In genomic region chr6:3512611-3513010, GRCm38 (mm10) we compare ENCODE assay signal across 11 mouse cellular contexts. TPM values are rescaled to one million over a fixed set of nuclear protein-coding genes. Genes with fewer than 3 reads are reported as not detected.
DNase-seq lines count a peak whose midpoint lies in the region; ATAC-seq and TF ChIP-seq lines count a peak whose summit lies in the region.
"Had no signal": no experiment of that assay in that cellular context is flagged by ENCODE, and none has a peak within 500 bp of the region (broad histone marks: within the 10 kb centered on the region; RNA-seq: fewer than 3 reads in every experiment).

No protein-coding gene starts in this region.

- 0 out of 2 replicates have a peak, but pooled peaks cover 4% of the 10 kb centered on the region for H3K36me3 ChIP-seq in hindbrain, embryonic 15.5 days
- H3K36me3 ChIP-seq in midbrain, postnatal 0 days (ENCODE audit: insufficient read depth, low read length) = peaks cover 3% of the 10 kb centered on the region; the same call in 1 of the 2 replicates
- peaks cover 3% of the 10 kb centered on the region for H3K36me3 ChIP-seq in liver, postnatal 0 days (replicated peaks; ENCODE audit: insufficient read depth, low read length)

- DNase-seq in heart, adult 11 months = peak; percentile 89
- DNase-seq in heart, postnatal 36 days = no peak
- peak; percentile 36 to 42 for DNase-seq in cerebellum, postnatal 36 days
- peak; percentile 71 for DNase-seq in midbrain, postnatal 0 days (ENCODE audit: low spot score)
- no peak for DNase-seq in kidney, adult 9 months
- no peak for DNase-seq in kidney, adult 8-10 months
- no peak for DNase-seq in liver, postnatal 0 days

- ATAC-seq in hindbrain, embryonic 15.5 days (ENCODE audit: low FRiP score, low read depth) = peak; percentile 88
- ATAC-seq in midbrain, postnatal 0 days (ENCODE audit: low FRiP score) = peak; percentile 73
- ATAC-seq in liver, postnatal 0 days = no peak

- WGBS in hindbrain, embryonic 15.5 days = 25% methylated on average over 3 of the region's 3 CpGs
- 34% methylated on average over 3 of the region's 3 CpGs for WGBS in midbrain, postnatal 0 days
- 47% methylated on average over 3 of the region's 3 CpGs for WGBS in liver, postnatal 0 days (ENCODE audit: insufficient replicate concordance)

- no peak overlapping the region for H3K4me2 ChIP-seq in hindbrain, embryonic 15.5 days
- no peak overlapping the region for H3K4me2 ChIP-seq in midbrain, postnatal 0 days (ENCODE audit: low read depth, low read length, poor library complexity, severe bottlenecking)
- H3K4me2 ChIP-seq in liver, postnatal 0 days (ENCODE audit: low read depth, low read length) = no peak overlapping the region
- H3K4me2 ChIP-seq: heart, embryonic 13.5 days; stomach, embryonic 15.5 days had no signal

- H3K4me1 ChIP-seq in hindbrain, embryonic 15.5 days (replicated peaks) = peaks cover 27% of the 10 kb centered on the region
- H3K4me1 ChIP-seq in midbrain, postnatal 0 days (ENCODE audit: insufficient read depth, low read length) = no peaks in the 10 kb centered on the region; the same call in 1 of the 2 replicates
- H3K4me1 ChIP-seq in liver, postnatal 0 days (ENCODE audit: insufficient read depth) = no peaks in the 10 kb centered on the region
- H3K4me1 ChIP-seq: heart, embryonic 13.5 days; stomach, embryonic 15.5 days had no signal

- no peaks in the 10 kb centered on the region for H3K9me3 ChIP-seq in hindbrain, embryonic 15.5 days
- no peaks in the 10 kb centered on the region for H3K9me3 ChIP-seq in midbrain, postnatal 0 days (ENCODE audit: low read length)
- H3K9me3 ChIP-seq in liver, postnatal 0 days (ENCODE audit: low read length) = no peaks in the 10 kb centered on the region
- H3K9me3 ChIP-seq: heart, embryonic 13.5 days; stomach, embryonic 15.5 days had no signal

- no peak overlapping the region for H3K4me3 ChIP-seq in hindbrain, embryonic 15.5 days
- H3K4me3 ChIP-seq in midbrain, postnatal 0 days (ENCODE audit: low read depth, low read length) = no peak overlapping the region
- no peak overlapping the region for H3K4me3 ChIP-seq in liver, postnatal 0 days (ENCODE audit: low read depth, low read length)
- H3K4me3 ChIP-seq: heart, embryonic 13.5 days; stomach, embryonic 15.5 days had no signal

- intact Hi-C loops in heart, postnatal 36 days (cut with DNase I) = loop anchor here (5.0 kb wide), 1 partner anchor 1035 kb away; no protein-coding TSS in a partner anchor

- TF ChIP-seq EP300 in liver, postnatal 0 days (IDR thresholded peaks at IDR 0.05; ENCODE audit: low read depth) = no peak

- H3K9ac ChIP-seq in hindbrain, embryonic 15.5 days = no peak overlapping the region
- no peak overlapping the region for H3K9ac ChIP-seq in midbrain, postnatal 0 days (replicated peaks; ENCODE audit: low read length, poor library complexity, severe bottlenecking)
- no peak overlapping the region for H3K9ac ChIP-seq in liver, postnatal 0 days (replicated peaks)
- H3K9ac ChIP-seq: heart, embryonic 13.5 days; liver, embryonic 14.5 days; stomach, embryonic 15.5 days had no signal

- peak; percentile 21; the same call in 1 of the 2 replicates for TF ChIP-seq CTCF in midbrain, postnatal 0 days (IDR thresholded peaks at IDR 0.05)
- TF ChIP-seq CTCF in liver, postnatal 0 days (IDR thresholded peaks at IDR 0.05; ENCODE audit: low read depth) = no peak

- H3K27me3 ChIP-seq in hindbrain, embryonic 15.5 days = no peaks in the 10 kb centered on the region
- H3K27me3 ChIP-seq in midbrain, postnatal 0 days (ENCODE audit: insufficient read depth, low read length) = no peaks in the 10 kb centered on the region
- H3K27me3 ChIP-seq in liver, postnatal 0 days (ENCODE audit: insufficient read depth, low read length) = no peaks in the 10 kb centered on the region
- H3K27me3 ChIP-seq: heart, embryonic 13.5 days; stomach, embryonic 15.5 days had no signal

- H3K27ac ChIP-seq in hindbrain, embryonic 15.5 days (replicated peaks) = peak overlapping the region; percentile 67
- H3K27ac ChIP-seq in midbrain, postnatal 0 days (ENCODE audit: low read depth, low read length) = no peak overlapping the region
- no peak overlapping the region for H3K27ac ChIP-seq in liver, postnatal 0 days (ENCODE audit: low read depth)
- H3K27ac ChIP-seq: heart, embryonic 13.5 days; liver, embryonic 14.5 days; stomach, embryonic 15.5 days had no signal

RNA-seq across cellular contexts. Expression of gene Vps50, which starts 14.4 kb away (rescaled TPM):
- total RNA-seq in heart, postnatal 36 days (2021) = 10 to 100 TPM; 15.7 to 16.2 TPM
- 49.5 and 52.4 TPM in 2 replicates for polyA plus RNA-seq in hindbrain, embryonic 15.5 days (2015; fragmentation: Nextera tagmentation; extraction: Ambion mirVana)
- 36.5 and 40.9 TPM in 2 replicates for total RNA-seq in midbrain, postnatal 0 days (2014; rRNA removed)
- polyA plus RNA-seq in midbrain, postnatal 0 days (2015; fragmentation: Nextera tagmentation; extraction: Ambion mirVana) = 46.4 and 51.8 TPM in 2 replicates
- 5.4 and 6.4 TPM in 2 replicates for polyA plus RNA-seq in liver, postnatal 0 days (2015; fragmentation: Nextera tagmentation; extraction: Ambion mirVana)

RNA-seq across cellular contexts. Expression of gene Hepacam2, which starts 14.5 kb away (rescaled TPM):
- total RNA-seq in heart, postnatal 36 days (2021) = under 1 TPM; 0.22 to 0.42 TPM
- polyA plus RNA-seq in hindbrain, embryonic 15.5 days (2015; fragmentation: Nextera tagmentation; extraction: Ambion mirVana) = 0.97 and 1.5 TPM in 2 replicates
- total RNA-seq in midbrain, postnatal 0 days (2014; rRNA removed) = 2.0 and 3.0 TPM in 2 replicates
- polyA plus RNA-seq in midbrain, postnatal 0 days (2015; fragmentation: Nextera tagmentation; extraction: Ambion mirVana) = 1.4 and 1.6 TPM in 2 replicates
- 0.13 and 0.15 TPM in 2 replicates for polyA plus RNA-seq in liver, postnatal 0 days (2015; fragmentation: Nextera tagmentation; extraction: Ambion mirVana)

Comparison
In these comparisons a context has a peak if more than half of its experiments do, and no peak if none do; other contexts are left out.
1. DNase-seq: peak in heart, adult 11 months (single experiment), cerebellum, postnatal 36 days (2 of 2) and midbrain, postnatal 0 days (single experiment); none in heart, postnatal 36 days (0 of 2), kidney, adult 9 months (single experiment), kidney, adult 8-10 months (0 of 2) and liver, postnatal 0 days (single experiment).